Mouse (Mus musculus) forebrain, embryonic 11.5 days (tissue): Measurements from ENCODE around the gene Snap25. TPM values are rescaled to one million over a fixed set of nuclear protein-coding genes. Genes with fewer than 3 reads are reported as not detected.

ENCODE experiments used
- ATAC-seq: fragments of 200-750 bp; cut with Nextera tagmentation; replicated peaks from 2 replicates; pipeline ENCODE4 v1.8.0; 2017; ENCODE audit warnings: moderate TSS enrichment; ENCODE audit not compliant: low FRiP score
- DNase-seq: peaks from one replicate; pipeline ENCODE4 v3.0.0-alpha.2; 2017; ENCODE audit warnings: low spot score
- H3K27ac ChIP-seq: fragments of 300-500 bp; sonication (generic); 2 replicates; pipeline ENCODE4 v1.5.1; 2014; ENCODE audit warnings: low read depth, low read length
- H3K27me3 ChIP-seq: fragments of 300-500 bp; sonication (generic); 2 replicates; pipeline ENCODE4 v1.6.1; 2014; ENCODE audit warnings: mild to moderate bottlenecking, low read length, mixed read lengths; ENCODE audit not compliant: control insufficient read depth, insufficient read depth
- H3K36me3 ChIP-seq: fragments of 300-500 bp; sonication (generic); 2 replicates; pipeline ENCODE4 v1.6.1; 2014; ENCODE audit warnings: mild to moderate bottlenecking, low read length, moderate library complexity, mixed read lengths; ENCODE audit not compliant: control insufficient read depth, insufficient read depth
- H3K4me1 ChIP-seq: fragments of 300-500 bp; sonication (generic); replicated peaks from 2 replicates; pipeline ENCODE4 v1.6.1; 2014; ENCODE audit warnings: low read length, mixed read lengths; ENCODE audit not compliant: control insufficient read depth, insufficient read depth
- H3K4me2 ChIP-seq: fragments of 300-500 bp; sonication (generic); 2 replicates; pipeline ENCODE4 v1.6.1; 2014; ENCODE audit warnings: low read depth, mild to moderate bottlenecking, low read length, moderate library complexity, mixed read lengths; ENCODE audit not compliant: severe bottlenecking
- H3K4me3 ChIP-seq: fragments of 300-500 bp; sonication (generic); 2 replicates; pipeline ENCODE4 v1.5.1; 2014; ENCODE audit warnings: low read depth, low read length
- H3K9ac ChIP-seq: fragments of 300-500 bp; sonication (generic); 2 replicates; pipeline ENCODE4 v1.6.1; 2014; ENCODE audit warnings: low read length
- H3K9me3 ChIP-seq: fragments of 300-500 bp; sonication (generic); 2 replicates; pipeline ENCODE4 v1.6.1; 2016; ENCODE audit warnings: low read length, mixed read lengths; ENCODE audit not compliant: control insufficient read depth
- WGBS: fragments of 180-500 bp; shearing (Covaris S2); extraction: QIAGEN DNeasy Blood & Tissue Kit; methylation state at CpG from one replicate; pipeline ENCODE4 v1.1.7; 2014; 5-methylcytosine and 5-hydroxymethylcytosine counted together
- polyA plus RNA-seq: library from polyadenylated mRNA; unstranded; fragments of >200 nt; fragmentation: Nextera tagmentation; extraction: Ambion mirVana; gene quantifications from 2 replicates; pipeline ENCODE4 v1.2.1, GENCODE M21; 2014

Snap25 gene
- polyA plus RNA-seq, 1 experiment from 2014 or later, result 18.0 TPM

DNA sequence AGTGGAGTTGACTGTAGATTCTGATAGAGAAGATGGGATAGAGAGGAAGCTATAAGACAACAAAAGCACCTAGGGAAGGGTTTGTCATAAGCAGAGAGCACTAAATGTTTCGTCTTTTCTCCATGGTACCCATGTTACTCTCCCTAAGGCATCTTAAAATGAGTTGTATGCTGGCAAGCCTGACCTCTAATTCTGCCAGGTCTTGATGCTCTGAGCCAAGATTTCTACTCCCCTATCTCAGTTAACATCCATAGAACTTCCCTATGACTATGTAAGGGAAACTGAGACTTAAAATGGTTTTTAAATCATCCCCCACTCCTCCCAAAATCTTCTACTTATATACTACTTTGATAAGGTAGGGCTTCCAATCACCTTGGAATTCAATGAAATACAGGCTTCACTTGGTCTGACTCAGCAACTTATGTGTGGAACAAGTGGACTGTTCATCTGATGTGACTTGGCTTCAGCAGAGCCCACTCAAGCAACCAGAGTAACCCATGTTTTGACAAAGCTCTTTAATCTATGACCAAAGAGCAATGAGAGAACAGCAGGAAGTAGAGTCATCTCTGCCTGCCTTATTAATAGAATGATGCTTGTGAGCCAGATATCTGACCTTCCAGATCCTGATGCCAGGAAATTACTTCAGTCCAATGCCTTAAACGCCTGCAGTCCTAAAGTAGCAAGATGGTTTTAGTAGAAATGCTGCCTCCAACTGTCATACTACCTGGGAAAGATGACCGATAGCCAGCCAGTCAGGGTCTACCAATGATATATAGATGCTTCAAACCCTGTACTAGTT is 13.6 kb upstream of the Snap25 start:
- WGBS, result 75% methylated on average over 3 of the region's 3 CpGs
- no peak overlapping the region for H3K4me3 ChIP-seq
- DNase-seq, result no peak
- ATAC-seq, result no peak
- H3K4me1 ChIP-seq, result no peaks in the 10 kb centered on the region
- no peaks in the 10 kb centered on the region for H3K27me3 ChIP-seq
- no peak overlapping the region for H3K27ac ChIP-seq
- no peak overlapping the region for H3K4me2 ChIP-seq
- H3K9ac ChIP-seq, result no peak overlapping the region
- no peaks in the 10 kb centered on the region for H3K9me3 ChIP-seq
- no peaks in the 10 kb centered on the region for H3K36me3 ChIP-seq

DNA sequence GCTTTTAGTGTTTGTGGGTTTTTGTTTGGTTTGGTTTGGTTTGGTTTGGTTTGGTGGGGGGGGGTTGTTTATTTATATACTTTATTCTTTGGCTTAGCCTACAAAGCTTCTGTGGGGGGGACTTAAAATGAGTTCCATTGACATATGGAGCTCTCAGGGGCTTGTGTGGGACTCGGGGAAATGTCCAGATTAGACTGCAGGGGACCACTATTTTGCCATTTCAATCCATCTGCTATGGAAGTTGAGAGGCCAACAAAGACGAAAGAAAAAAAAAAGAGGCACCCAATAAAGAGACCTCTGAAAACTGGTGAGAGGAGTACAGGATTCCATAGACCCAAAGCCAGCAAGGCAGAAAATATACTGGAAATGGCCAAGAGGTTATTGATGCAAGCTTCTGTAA is 9.9 kb upstream of the Snap25 start:
- Histone ChIP-seq H3K9ac (no peak overlapping the region), H3K4me1 (no peaks in the 10 kb centered on the region), H3K9me3 (no peaks in the 10 kb centered on the region), H3K36me3 (no peaks in the 10 kb centered on the region), H3K4me2 (no peak overlapping the region), H3K4me3 (no peak overlapping the region), H3K27ac (no peak overlapping the region), H3K27me3 (no peaks in the 10 kb centered on the region)
- 77% methylated on average over 2 of the region's 2 CpGs for WGBS
- ATAC-seq (no peak), DNase-seq (no peak)

DNA sequence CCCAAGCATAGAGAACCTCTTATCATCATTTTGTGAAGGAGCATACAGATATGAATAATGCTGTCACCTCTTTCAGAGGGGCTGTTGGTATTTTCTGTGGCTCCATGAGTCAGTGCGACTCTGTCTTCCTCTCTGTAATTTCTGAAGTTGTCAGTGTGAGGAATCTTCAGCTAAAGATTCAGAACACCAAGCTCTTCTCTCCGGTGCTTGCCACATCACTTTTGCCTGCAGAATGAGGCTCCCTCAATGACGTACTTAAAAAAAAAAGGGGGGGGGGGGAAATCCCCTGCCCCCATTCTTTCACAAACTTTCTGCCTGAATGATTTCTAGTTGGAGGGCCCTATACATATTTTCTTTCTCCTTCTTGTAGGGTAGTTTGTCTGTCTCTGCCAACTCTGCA is 2.1 kb upstream of the Snap25 start:
- Histone ChIP-seq H3K9ac (no peak overlapping the region), H3K27ac (no peak overlapping the region), H3K36me3 (no peaks in the 10 kb centered on the region), H3K9me3 (no peaks in the 10 kb centered on the region), H3K27me3 (no peaks in the 10 kb centered on the region), H3K4me3 (no peak overlapping the region), H3K4me1 (no peaks in the 10 kb centered on the region), H3K4me2 (no peak overlapping the region)
- WGBS, result 37% methylated on average over 3 of the region's 3 CpGs
- ATAC-seq, result no peak
- DNase-seq, result no peak

DNA sequence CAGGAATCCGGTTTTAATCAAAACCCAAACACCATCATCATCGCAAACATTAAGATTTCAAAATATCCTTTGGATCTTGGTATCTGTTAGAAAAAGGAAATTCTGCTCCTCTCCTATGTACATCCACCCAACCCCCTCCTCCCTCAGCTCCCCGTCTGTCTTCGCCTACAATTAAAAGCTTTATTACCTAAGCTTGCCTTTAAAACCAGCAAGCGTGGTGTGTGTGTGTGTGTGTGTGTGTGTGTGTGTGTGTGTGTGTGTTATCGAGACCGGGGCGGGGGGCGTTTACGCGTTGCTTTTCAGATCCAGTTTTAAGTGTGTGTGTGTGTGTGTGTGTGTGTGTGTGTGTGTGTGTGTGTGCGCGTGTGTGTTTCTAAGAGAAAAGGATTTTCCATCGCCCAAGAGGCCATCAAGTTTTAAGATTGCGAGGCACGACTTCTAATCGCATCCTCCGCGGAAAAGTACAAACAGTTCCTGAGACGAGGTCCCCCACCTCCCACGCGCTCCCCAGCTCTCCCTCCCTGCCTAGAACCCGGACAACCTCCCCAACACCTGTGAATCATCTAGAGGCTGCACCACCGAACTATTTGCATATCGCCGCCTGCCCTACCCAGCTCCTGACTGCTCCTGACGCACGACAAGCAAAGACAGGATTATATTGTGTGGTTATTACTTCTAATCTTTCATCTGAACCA is 1.4 kb upstream of the Snap25 start:
- H3K4me3 ChIP-seq, result peak overlapping the region; percentile 56
- DNase-seq (peak; percentile 61), ATAC-seq (peak; percentile 45)
- H3K4me2 ChIP-seq, result peak overlapping the region; percentile 78
- H3K36me3 ChIP-seq, result no peaks in the 10 kb centered on the region
- WGBS, result 5% methylated on average over 25 of the region's 28 CpGs
- H3K27ac ChIP-seq, result no peak overlapping the region
- H3K9ac ChIP-seq, result no peak overlapping the region
- H3K4me1 ChIP-seq, result no peaks in the 10 kb centered on the region
- H3K27me3 ChIP-seq, result no peaks in the 10 kb centered on the region
- H3K9me3 ChIP-seq, result no peaks in the 10 kb centered on the region

DNA sequence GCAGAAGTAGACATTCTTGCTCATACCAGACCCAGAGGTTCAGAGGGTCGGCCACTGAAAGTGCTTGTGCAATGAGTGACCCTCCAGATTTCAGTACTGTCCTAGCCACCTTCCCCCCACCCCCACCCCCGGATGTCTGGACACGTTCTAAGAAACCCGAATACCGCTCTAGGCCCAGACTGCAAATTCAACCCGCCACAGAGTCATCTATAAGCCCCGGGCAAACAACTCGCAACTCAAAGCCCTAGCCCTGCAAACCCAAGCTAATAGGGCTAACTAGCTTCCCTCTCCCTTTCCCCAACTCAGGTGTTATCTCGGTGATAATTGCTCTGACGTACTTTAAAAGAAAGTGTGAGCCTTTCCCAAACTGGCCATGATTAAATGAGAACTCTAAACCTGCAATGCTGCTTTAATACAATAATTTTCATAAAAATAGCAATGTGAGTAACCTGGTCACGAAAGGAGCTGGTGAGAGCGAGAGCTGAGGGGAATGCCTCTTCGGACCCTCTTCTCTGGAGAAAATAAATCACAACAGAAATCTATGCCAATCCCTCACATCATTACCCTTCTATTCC is 725 bp upstream of the Snap25 start:
- Histone ChIP-seq H3K36me3 (no peaks in the 10 kb centered on the region), H3K27ac (no peak overlapping the region), H3K4me2 (peak overlapping the region; percentile 78), H3K9me3 (no peaks in the 10 kb centered on the region), H3K4me3 (peak overlapping the region; percentile 56), H3K27me3 (no peaks in the 10 kb centered on the region), H3K9ac (no peak overlapping the region), H3K4me1 (no peaks in the 10 kb centered on the region)
- peak; percentile 19; the same call in 1 of the 2 replicates for ATAC-seq
- 0% methylated on average over 13 of the region's 13 CpGs for WGBS
- peak; percentile 49 for DNase-seq

DNA sequence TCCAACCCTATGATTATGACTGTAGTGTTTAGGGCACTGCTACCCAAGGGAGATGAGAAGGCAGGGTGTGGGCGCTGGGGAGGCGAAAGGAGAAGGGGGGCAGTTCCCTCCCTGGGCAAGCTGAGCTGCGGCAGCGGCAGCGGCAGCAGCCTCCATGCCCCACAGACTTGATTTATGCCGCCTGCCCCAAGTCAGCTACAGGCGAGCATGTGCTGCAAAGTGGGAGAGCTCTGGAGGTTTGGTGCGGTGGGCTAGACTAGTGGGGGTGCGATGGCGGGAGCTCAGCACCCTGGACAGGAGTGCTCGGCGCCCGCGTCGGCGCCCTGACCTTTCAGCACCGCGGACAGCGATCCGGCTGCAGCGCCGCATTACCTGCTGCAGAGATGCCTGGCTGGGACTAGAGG is 757 bp downstream of the Snap25 start:
- peak overlapping the region; percentile 78 for H3K4me2 ChIP-seq
- no peaks in the 10 kb centered on the region for H3K36me3 ChIP-seq
- H3K9me3 ChIP-seq, result no peaks in the 10 kb centered on the region
- H3K27me3 ChIP-seq, result no peaks in the 10 kb centered on the region
- H3K9ac ChIP-seq, result peak overlapping the region; percentile 41
- under 1% methylated on average over 22 of the region's 22 CpGs for WGBS
- no peak overlapping the region for H3K27ac ChIP-seq
- DNase-seq, result peak; percentile 89
- no peaks in the 10 kb centered on the region for H3K4me1 ChIP-seq
- ATAC-seq, result peak; percentile 68
- peak overlapping the region; percentile 56 for H3K4me3 ChIP-seq

DNA sequence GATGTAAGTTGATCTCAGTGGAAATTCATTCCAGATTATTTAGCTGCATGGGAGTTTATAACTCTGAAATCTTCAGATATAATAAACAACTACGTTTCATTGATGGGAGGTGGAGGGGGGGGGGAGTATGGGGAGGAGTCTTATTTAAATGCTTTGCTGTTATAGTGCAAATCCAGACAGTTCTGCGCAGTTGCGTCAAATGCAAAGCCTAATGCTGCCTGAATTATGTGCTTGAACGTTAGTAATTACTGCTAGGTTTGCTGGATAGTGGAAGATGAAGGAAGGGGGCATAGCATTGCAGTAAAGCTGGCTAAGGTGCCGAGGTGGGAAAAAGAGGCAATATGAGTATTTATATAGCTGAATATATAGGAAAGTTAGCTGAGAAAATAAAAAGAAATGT is 2.3 kb downstream of the Snap25 start:
- Histone ChIP-seq H3K4me3 (no peak overlapping the region), H3K36me3 (no peaks in the 10 kb centered on the region), H3K27me3 (no peaks in the 10 kb centered on the region), H3K4me2 (no peak overlapping the region), H3K27ac (no peak overlapping the region), H3K9me3 (no peaks in the 10 kb centered on the region), H3K4me1 (no peaks in the 10 kb centered on the region), H3K9ac (no peak overlapping the region)
- ATAC-seq, result no peak
- 80% methylated on average over 5 of the region's 5 CpGs for WGBS
- DNase-seq, result no peak

DNA sequence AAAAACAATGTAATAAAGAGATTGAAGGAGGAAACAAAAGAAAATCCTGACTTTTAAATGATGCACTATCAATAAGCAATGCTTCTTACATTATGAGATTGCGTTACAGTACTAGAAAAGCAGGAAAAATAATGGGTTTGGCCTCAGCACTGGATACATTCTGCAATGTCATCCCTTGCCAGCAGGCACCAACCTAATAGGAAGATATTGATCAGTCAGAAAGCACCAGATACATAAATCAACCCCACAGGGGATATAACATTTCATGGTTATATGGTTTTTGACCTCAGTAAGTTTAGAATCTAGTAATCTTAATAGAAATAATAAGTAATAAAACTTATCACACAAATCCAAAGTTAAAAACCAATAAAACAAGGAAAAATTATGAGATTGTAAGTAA is 3.1 kb downstream of the Snap25 start:
- no peak for DNase-seq
- Histone ChIP-seq H3K4me2 (no peak overlapping the region), H3K4me1 (no peaks in the 10 kb centered on the region), H3K4me3 (no peak overlapping the region), H3K27me3 (no peaks in the 10 kb centered on the region), H3K36me3 (no peaks in the 10 kb centered on the region), H3K9ac (no peak overlapping the region), H3K27ac (no peak overlapping the region), H3K9me3 (no peaks in the 10 kb centered on the region)
- 85% methylated on average over 1 of the region's 1 CpGs for WGBS
- ATAC-seq, result no peak
